Mouse (Mus musculus) cerebellum, adult 11 months (tissue): ENCODE results near the gene Hspa1a.

ENCODE experiments used
- DNase-seq: peaks from one replicate; pipeline ENCODE4 v3.0.0; 2022

Hspa1a gene

GRCm38 (mm10) chr17:34944362-34944761 lies 27.6 kb downstream of the Hspa1a start:
- DNase-seq, result no peak

- no peak for DNase-seq
Observed at GRCm38 (mm10) chr17:34943128-34943815, 28.7 kb downstream of the Hspa1a start.

- DNase-seq, result no peak
Observed at GRCm38 (mm10) chr17:34941344-34942041, 30.5 kb downstream of the Hspa1a start.

- no peak for DNase-seq
Observed at GRCm38 (mm10) chr17:34937960-34938505, 33.9 kb downstream of the Hspa1a start.

GRCm38 (mm10) chr17:34934830-34935229 lies 37.1 kb downstream of the Hspa1a start:
- no peak for DNase-seq

GRCm38 (mm10) chr17:34934031-34934430 lies 37.9 kb downstream of the Hspa1a start:
- no peak for DNase-seq

GRCm38 (mm10) chr17:34932287-34932686 lies 39.7 kb downstream of the Hspa1a start:
- DNase-seq, result no peak

- DNase-seq, result no peak
Observed at GRCm38 (mm10) chr17:34931735-34932098, 40.2 kb downstream of the Hspa1a start.

- DNase-seq, result peak; percentile 98
Observed at GRCm38 (mm10) chr17:34931061-34931734, 40.8 kb downstream of the Hspa1a start, which contains the start of gene Neu1. Gene Neu1 (plus strand): TSS chr17:34931253.

- no peak for DNase-seq
Observed at GRCm38 (mm10) chr17:34928841-34929240, 43.1 kb downstream of the Hspa1a start.

- no peak for DNase-seq
Observed at GRCm38 (mm10) chr17:34927306-34928019, 44.5 kb downstream of the Hspa1a start.

GRCm38 (mm10) chr17:34924258-34924657 lies 47.7 kb downstream of the Hspa1a start:
- DNase-seq, result no peak

GRCm38 (mm10) chr17:34922939-34923338 lies 49.0 kb downstream of the Hspa1a start:
- DNase-seq, result no peak
